Mouse (Mus musculus) embryonic facial prominence, embryonic 11.5 days (tissue): ENCODE data around the gene Meioc. TPM values are rescaled to one million over a fixed set of nuclear protein-coding genes. Genes with fewer than 3 reads are reported as not detected.

Experiments used
- ATAC-seq: fragments of 200-750 bp; cut with Nextera tagmentation; replicated peaks from 2 replicates; pipeline ENCODE4 v1.8.0; 2017; ENCODE audit warnings: low read depth; ENCODE audit not compliant: insufficient number of reproducible peaks, low FRiP score, low TSS enrichment
- DNase-seq: peaks from one replicate; pipeline ENCODE4 v3.0.0-alpha.2; 2015; ENCODE audit warnings: low spot score
- H3K27ac ChIP-seq: fragments of 300-500 bp; sonication (generic); replicated peaks from 2 replicates; pipeline ENCODE4 v1.5.1; 2014; ENCODE audit warnings: mild to moderate bottlenecking, low read depth, low read length, control low read depth
- H3K27me3 ChIP-seq: fragments of 300-500 bp; sonication (generic); 2 replicates; pipeline ENCODE4 v1.6.1; 2014; ENCODE audit warnings: mild to moderate bottlenecking, low read length, moderate library complexity, mixed read lengths; ENCODE audit not compliant: control insufficient read depth, insufficient read depth
- H3K36me3 ChIP-seq: fragments of 300-500 bp; sonication (generic); replicated peaks from 2 replicates; pipeline ENCODE4 v1.6.1; 2014; ENCODE audit warnings: low read depth, mild to moderate bottlenecking, low read length, moderate library complexity, mixed read lengths; ENCODE audit not compliant: control insufficient read depth, insufficient read depth
- H3K4me1 ChIP-seq: fragments of 300-500 bp; sonication (generic); 2 replicates; pipeline ENCODE4 v1.6.1; 2014; ENCODE audit warnings: low read length, mixed read lengths; ENCODE audit not compliant: control insufficient read depth, insufficient read depth
- H3K4me2 ChIP-seq: fragments of 300-500 bp; sonication (generic); 2 replicates; pipeline ENCODE4 v1.6.1; 2014; ENCODE audit warnings: low read depth, mild to moderate bottlenecking, control low read depth, low read length, moderate library complexity
- H3K4me3 ChIP-seq: fragments of 300-500 bp; sonication (generic); 2 replicates; pipeline ENCODE4 v1.5.1; 2014; ENCODE audit warnings: low read depth, low read length, control low read depth
- H3K9ac ChIP-seq: fragments of 300-500 bp; sonication (generic); replicated peaks from 2 replicates; pipeline ENCODE4 v1.6.1; 2014; ENCODE audit warnings: mild to moderate bottlenecking, control low read depth, low read length
- H3K9me3 ChIP-seq: fragments of 300-500 bp; sonication (generic); replicated peaks from 2 replicates; pipeline ENCODE4 v1.6.1; 2016; ENCODE audit warnings: mild to moderate bottlenecking, low read length, inconsistent platforms, mixed read lengths; ENCODE audit not compliant: control insufficient read depth
- WGBS: fragments of 180-500 bp; shearing (Covaris S2); extraction: QIAGEN DNeasy Blood & Tissue Kit; methylation state at CpG from one replicate; pipeline ENCODE4 v1.1.7; 2014; 5-methylcytosine and 5-hydroxymethylcytosine counted together
- polyA plus RNA-seq: library from polyadenylated mRNA; unstranded; fragments of >200 nt; fragmentation: Nextera tagmentation; extraction: Ambion mirVana; gene quantifications from 2 replicates; pipeline ENCODE4 v1.2.1, GENCODE M21; 2014

Meioc gene
- 1.0 and 1.3 TPM in 2 replicates for polyA plus RNA-seq

- WGBS, result 67% methylated on average over 3 of the region's 3 CpGs
- Histone ChIP-seq H3K4me3 (no peak within 1 kb of the TSS), H3K27ac (no peak within 1 kb of the TSS), H3K4me1 (no peaks in the 10 kb centered on the region), H3K27me3 (peaks cover 13% of the 10 kb centered on the region), H3K36me3 (no peaks in the 10 kb centered on the region), H3K9ac (no peak within 1 kb of the TSS), H3K9me3 (peaks cover 4% of the 10 kb centered on the region), H3K4me2 (no peak within 1 kb of the TSS)
- ATAC-seq (no peak), DNase-seq (no peak)
Observed at GRCm38 (mm10) chr11:102663416-102663815, at the start of gene Meioc. Gene Meioc (plus strand): TSS chr11:102663716.

- no peak for ATAC-seq
- no peak overlapping the region for H3K9ac ChIP-seq
- no peak overlapping the region for H3K4me2 ChIP-seq
- WGBS, result 67% methylated on average over 2 of the region's 2 CpGs
- 0 out of 2 replicates have a peak, but pooled peaks cover 3% of the 10 kb centered on the region for H3K9me3 ChIP-seq
- no peak for DNase-seq
- no peak overlapping the region for H3K4me3 ChIP-seq
- H3K27me3 ChIP-seq, result no peaks in the 10 kb centered on the region
- H3K27ac ChIP-seq, result no peak overlapping the region
- peaks cover 4% of the 10 kb centered on the region for H3K4me1 ChIP-seq
- H3K36me3 ChIP-seq, result no peaks in the 10 kb centered on the region
Observed at GRCm38 (mm10) chr11:102619449-102619848, 44.1 kb upstream of the Meioc start.

DNA sequence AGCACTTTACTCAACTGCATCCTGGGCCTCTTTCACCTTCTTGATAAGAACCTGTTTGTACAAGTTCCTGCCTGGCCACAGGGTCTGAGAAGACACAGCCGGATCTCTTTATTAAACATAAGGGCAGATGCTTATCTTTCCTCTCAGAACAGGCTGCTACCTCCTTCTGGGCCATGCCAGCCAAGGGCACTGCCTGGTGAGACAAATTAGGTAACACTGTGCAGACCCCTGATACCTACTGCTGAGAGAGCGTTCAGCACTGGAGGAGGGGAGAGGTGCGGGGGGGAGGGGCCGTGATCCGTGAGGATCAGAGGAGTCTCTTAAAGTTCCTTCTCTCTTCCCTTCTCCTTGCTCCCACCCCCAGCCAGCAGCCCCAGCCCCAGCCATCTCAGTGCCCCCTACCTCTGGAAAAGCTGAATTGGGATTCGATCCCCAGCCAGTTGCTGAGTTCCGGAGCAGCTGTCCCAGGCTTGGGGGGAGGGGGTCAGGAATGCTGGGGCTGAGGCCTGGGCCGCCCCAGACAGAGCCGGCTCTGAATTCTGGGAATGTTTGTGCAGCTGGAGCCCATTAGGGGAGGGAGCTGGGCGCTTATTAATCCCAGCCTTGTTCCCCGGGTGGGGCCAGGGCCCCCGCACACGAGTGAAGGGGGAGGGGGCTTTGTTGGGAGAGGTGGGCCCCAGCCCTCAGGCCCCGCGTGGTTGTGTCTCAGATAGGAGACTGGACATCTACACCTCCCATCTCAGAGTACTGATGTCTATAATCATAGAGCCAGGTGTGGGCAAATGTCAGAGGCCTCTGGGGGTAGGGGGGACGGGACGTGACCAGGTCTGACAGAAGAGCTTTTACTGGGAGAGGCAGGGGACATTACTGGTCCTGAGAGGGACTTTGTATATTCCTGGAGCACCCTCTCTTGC, 39.4 kb upstream of the Meioc start:
- DNase-seq (peak; percentile 98), ATAC-seq (peak; percentile 94)
- peak overlapping the region; percentile 28 for H3K9ac ChIP-seq
- H3K4me1 ChIP-seq, result peaks cover 12% of the 10 kb centered on the region
- peak overlapping the region; percentile 88 for H3K27ac ChIP-seq
- no peaks in the 10 kb centered on the region for H3K27me3 ChIP-seq
- no peak overlapping the region for H3K4me3 ChIP-seq
- WGBS, result 3% methylated on average over 17 of the region's 17 CpGs
- H3K4me2 ChIP-seq, result peak overlapping the region; percentile 15; the same call in 1 of the 2 replicates
- no peaks in the 10 kb centered on the region for H3K36me3 ChIP-seq
- H3K9me3 ChIP-seq, result 0 out of 2 replicates have a peak, but pooled peaks cover 3% of the 10 kb centered on the region

GRCm38 (mm10) chr11:102624888-102625407, 38.6 kb upstream of the Meioc start:
- peak overlapping the region; percentile 15; the same call in 1 of the 2 replicates for H3K9ac ChIP-seq
- peak overlapping the region; percentile 88 for H3K27ac ChIP-seq
- H3K9me3 ChIP-seq, result no peaks in the 10 kb centered on the region
- no peaks in the 10 kb centered on the region for H3K36me3 ChIP-seq
- H3K4me2 ChIP-seq, result peak overlapping the region; percentile 26
- H3K27me3 ChIP-seq, result no peaks in the 10 kb centered on the region
- WGBS, result 17% methylated on average over 14 of the region's 14 CpGs
- H3K4me1 ChIP-seq, result peaks cover 12% of the 10 kb centered on the region
- DNase-seq (peak; percentile 75), ATAC-seq (peak; percentile 25; the same call in 1 of the 2 replicates)
- no peak overlapping the region for H3K4me3 ChIP-seq

- no peak overlapping the region for H3K27ac ChIP-seq
- DNase-seq, result no peak
- peaks cover 23% of the 10 kb centered on the region for H3K4me1 ChIP-seq
- no peaks in the 10 kb centered on the region for H3K36me3 ChIP-seq
- H3K9me3 ChIP-seq, result no peaks in the 10 kb centered on the region
- ATAC-seq, result no peak
- H3K4me2 ChIP-seq, result no peak overlapping the region
- no peak overlapping the region for H3K9ac ChIP-seq
- no peak overlapping the region for H3K4me3 ChIP-seq
- WGBS, result 75% methylated on average over 9 of the region's 9 CpGs
- no peaks in the 10 kb centered on the region for H3K27me3 ChIP-seq
Observed at GRCm38 (mm10) chr11:102627171-102627931, 36.2 kb upstream of the Meioc start.

GRCm38 (mm10) chr11:102628529-102628928, 35.0 kb upstream of the Meioc start:
- H3K27ac ChIP-seq, result no peak overlapping the region
- H3K4me2 ChIP-seq, result no peak overlapping the region
- H3K36me3 ChIP-seq, result no peaks in the 10 kb centered on the region
- no peaks in the 10 kb centered on the region for H3K27me3 ChIP-seq
- H3K4me1 ChIP-seq, result peaks cover 24% of the 10 kb centered on the region
- no peak overlapping the region for H3K9ac ChIP-seq
- no peaks in the 10 kb centered on the region for H3K9me3 ChIP-seq
- ATAC-seq (no peak), DNase-seq (no peak)
- no peak overlapping the region for H3K4me3 ChIP-seq
- WGBS, result 51% methylated on average over 9 of the region's 9 CpGs

DNA sequence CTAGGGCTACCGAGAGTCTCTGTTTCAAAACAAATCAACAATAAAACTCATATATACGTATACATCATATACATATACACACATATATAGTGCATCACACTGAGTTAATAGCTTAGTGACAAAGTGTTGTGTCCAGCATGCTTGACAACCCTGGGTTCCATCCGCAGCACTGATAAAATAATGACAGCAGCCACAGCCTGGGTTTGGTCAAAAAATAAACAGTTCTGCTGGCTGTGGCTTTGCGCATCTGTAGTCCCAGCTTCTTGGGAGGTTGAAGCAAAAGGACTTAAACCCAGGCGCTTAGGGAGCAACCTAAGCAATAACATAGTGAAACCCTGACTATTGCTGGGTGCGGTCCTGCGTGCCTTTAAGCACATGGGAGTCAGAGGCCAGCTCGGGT, 34.1 kb upstream of the Meioc start:
- Histone ChIP-seq H3K27ac (peak overlapping the region; percentile 82; the same call in 1 of the 2 replicates), H3K4me3 (no peak overlapping the region), H3K9ac (no peak overlapping the region), H3K36me3 (no peaks in the 10 kb centered on the region), H3K9me3 (no peaks in the 10 kb centered on the region), H3K4me1 (peaks cover 20% of the 10 kb centered on the region), H3K4me2 (no peak overlapping the region), H3K27me3 (no peaks in the 10 kb centered on the region)
- DNase-seq (no peak), ATAC-seq (no peak)
- WGBS, result 48% methylated on average over 8 of the region's 8 CpGs
